Mouse (Mus musculus) cerebellum, adult 2 months (tissue): ENCODE data around the gene Tram2.

Experiments used
- CTCF ChIP-seq: fragments of 200-500 bp; IDR thresholded peaks from 2 replicates; pipeline ENCODE4 v1.5.1; 2011; ENCODE audit warnings: low read depth, mild to moderate bottlenecking, control low read depth, low read length, moderate library complexity, borderline replicate concordance; ENCODE audit not compliant: insufficient read depth
- POLR2A ChIP-seq: fragments of 200-500 bp; IDR thresholded peaks from 2 replicates; pipeline ENCODE4 v1.6.1; 2011; ENCODE audit warnings: low read length, control low read depth, borderline replicate concordance; ENCODE audit not compliant: insufficient read depth

GRCm38 (mm10) chr1:21072875-21073444 is 6.1 kb downstream of the Tram2 start:
- TF ChIP-seq POLR2A (no peak), CTCF (no peak)
